Mouse (Mus musculus): ENCODE data around the gene Chst11.

Chst11 gene

GRCm38 (mm10) chr10:83168303-83169056, 183.2 kb downstream of the Chst11 start:
- no peak for DNase-seq (ENCODE audit: low read depth, low spot score)

DNA sequence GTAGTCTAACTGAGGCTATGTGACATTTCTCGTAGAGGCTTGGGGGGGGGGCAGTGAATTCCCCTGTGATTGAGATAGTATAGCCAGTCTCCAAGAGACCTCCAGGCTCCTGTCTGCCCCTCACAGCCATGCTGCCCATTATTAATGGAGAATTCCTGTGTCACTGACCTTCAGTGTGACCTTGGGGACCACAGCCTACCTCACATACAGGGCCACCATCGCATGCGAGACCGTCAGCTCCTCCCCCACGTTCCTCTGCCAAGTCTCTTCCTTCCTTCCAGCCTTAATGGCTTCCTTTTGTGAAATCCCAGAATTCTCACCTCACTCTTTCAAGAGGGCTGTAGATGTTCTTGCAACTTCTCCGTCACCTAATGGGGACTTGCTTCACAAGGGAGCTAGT, 184.3 kb downstream of the Chst11 start:
- DNase-seq (ENCODE audit: low read depth, low spot score), result no peak

DNA sequence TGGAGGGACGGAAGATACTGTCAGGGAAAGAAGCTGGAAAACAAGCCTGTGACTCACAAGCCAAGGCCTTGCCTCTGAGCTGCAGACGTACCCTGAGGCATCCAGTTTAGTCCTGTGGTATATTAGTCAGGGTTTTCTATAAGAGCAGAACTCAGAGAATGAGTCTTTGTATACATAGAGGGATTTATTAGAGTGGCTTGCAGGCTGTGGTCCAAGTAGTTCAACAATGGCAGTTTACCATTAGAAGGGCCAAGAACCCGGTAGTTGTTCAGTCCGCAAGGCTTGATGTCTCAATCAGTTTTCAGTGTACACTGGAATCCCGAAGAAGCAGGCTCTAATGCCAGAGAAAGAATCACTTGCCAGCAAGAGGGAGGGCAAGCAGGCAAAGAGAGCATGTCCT, 192.9 kb downstream of the Chst11 start:
- DNase-seq (ENCODE audit: low read depth, low spot score), result no peak

GRCm38 (mm10) chr10:83178661-83179060, 193.4 kb downstream of the Chst11 start:
- no peak for DNase-seq (ENCODE audit: low read depth, low spot score)

DNA sequence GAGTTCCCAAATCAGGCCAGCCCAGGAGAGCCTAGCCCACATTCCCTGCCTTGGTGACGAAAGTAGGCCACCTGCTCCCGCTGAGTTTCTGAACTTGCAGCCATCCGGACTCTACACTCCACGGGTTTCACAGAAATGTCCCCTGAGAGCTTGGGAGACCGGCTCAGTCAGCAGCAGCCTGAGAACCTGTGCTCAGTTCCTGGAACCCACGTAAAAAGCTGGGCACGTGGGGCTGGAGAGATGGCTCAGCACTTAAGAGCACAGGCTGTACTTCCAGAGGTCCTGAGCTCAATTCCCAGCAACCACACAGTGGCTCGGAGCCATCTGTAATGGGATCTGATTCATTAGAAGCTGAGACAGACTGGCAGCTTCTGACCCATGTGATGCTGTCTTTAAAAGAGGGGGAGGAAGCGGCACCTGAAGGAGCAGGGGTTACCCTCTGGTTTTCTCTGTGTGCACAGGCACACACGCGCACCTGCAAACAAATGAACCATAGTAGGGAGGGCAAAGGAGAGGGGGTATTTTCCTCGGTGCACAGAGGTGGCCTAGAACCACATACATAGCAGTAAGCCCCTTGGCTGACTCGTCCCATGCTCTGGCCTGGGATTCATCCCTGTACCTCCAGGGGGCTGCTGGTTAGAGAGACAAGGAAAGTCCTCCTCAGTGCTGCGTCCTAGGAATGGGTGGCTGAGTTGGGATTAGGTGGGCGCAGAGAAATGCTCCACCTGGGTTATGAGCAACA, 196.7 kb downstream of the Chst11 start:
- DNase-seq (ENCODE audit: low read depth, low spot score), result peak; percentile 18

DNA sequence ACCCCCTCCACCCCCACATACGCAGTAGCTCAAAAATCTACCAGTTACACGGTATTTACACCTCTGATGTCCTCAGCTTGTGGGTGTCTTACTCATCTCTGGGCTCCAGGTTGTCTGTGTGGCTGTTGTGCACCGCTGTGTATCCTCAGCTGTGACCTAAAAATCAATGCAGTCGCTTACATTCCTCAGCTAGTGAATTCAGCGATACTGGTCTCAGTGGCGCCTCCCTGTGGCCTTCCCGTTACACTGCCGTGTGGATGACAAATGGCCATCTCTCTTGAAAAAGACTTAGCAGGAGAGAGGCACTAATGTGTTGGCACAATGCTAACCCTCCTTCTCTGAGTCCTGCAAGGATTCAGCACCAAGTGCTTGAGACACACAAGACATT, 197.3 kb downstream of the Chst11 start:
- peak; percentile 71 for DNase-seq (ENCODE audit: low read depth, low spot score)

- no peak for DNase-seq (ENCODE audit: low read depth, low spot score)
These were observed 198.6 kb downstream of the Chst11 start for GRCm38 (mm10) chr10:83183634-83184479.

- no peak for DNase-seq (ENCODE audit: low read depth, low spot score)
These were observed 199.3 kb downstream of the Chst11 start for GRCm38 (mm10) chr10:83184480-83185069.

GRCm38 (mm10) chr10:83185121-83185520, 199.8 kb downstream of the Chst11 start:
- no peak for DNase-seq (ENCODE audit: low read depth, low spot score)

- no peak for DNase-seq (ENCODE audit: low read depth, low spot score)
These were observed 200.9 kb downstream of the Chst11 start for GRCm38 (mm10) chr10:83186167-83186566.

DNA sequence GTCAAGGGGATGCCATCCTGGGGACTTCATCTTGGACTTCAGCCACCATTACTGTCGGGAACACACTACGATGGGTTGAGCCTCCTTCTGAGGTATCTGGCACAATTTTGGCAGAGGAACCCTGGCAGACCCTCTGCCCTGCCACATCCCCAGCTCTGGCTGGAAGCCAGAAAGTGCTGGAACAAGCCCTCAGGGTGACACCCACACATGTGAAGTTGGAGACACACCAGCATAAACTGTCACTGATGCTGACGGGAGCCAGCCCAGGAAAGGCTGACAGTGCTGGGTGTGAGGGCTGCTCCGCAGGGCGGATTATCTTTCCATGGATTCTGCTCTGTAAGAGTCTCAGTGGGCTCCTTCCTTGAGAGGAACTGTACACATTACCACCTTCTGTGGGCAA, 201.7 kb downstream of the Chst11 start:
- DNase-seq (ENCODE audit: low read depth, low spot score), result no peak

- no peak for DNase-seq (ENCODE audit: low read depth, low spot score)
These were observed 203.8 kb downstream of the Chst11 start for GRCm38 (mm10) chr10:83189071-83189470.

- no peak for DNase-seq (ENCODE audit: low read depth, low spot score)
These were observed 206.2 kb downstream of the Chst11 start for GRCm38 (mm10) chr10:83191476-83191875.

DNA sequence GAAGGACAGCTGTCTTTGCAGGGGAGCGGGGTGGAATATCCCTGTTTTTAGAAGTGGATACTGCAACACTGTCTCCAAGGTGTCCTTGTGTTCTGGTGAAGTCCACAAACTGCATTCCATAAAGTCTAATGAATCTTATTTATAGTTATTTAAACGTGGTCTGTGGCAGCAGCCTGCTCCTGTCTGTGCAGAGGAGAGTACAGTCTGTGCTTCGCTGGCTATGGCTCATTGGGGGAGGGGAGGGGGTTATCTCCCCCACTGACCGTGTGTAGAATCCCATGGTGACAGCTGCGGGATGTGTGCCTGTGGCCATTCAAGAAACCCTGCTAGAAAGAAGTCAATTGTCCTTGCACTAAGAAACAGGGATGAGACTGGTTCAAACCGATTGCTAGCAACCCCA, 206.7 kb downstream of the Chst11 start:
- no peak for DNase-seq (ENCODE audit: low read depth, low spot score)

DNA sequence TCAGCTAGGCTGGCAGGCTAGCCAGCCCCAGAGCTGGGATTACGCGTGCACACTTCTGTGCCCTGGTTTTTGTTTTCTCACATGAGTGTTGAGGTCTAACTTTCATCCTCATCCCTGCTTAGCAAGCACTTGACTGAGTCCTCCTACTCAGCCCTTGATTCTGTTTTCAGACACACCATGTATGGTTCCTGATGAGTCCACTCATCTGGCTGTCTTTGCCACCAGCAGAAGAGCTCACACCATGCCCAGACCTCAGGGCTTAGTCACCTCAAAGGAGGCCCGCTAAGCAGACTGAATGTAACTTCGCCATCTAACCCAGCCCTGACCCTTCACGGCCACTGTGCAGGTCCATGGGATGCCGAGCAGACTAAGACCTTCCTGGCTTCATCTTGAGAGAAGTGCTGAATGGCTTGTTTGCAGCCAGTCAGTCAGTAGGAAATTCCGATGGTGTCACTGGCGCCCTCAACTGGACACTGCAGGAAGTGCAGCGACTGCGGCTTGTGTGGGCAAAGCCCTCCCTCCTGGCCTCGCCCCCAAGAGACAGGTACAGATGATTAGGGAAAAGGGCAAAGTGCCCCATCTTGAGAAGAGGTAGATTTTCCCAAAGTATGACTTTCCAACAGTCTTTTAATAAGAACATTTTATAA, 212.5 kb downstream of the Chst11 start:
- DNase-seq (ENCODE audit: low read depth, low spot score), result peak; percentile 75

GRCm38 (mm10) chr10:83198692-83199091, 213.4 kb downstream of the Chst11 start:
- no peak for DNase-seq (ENCODE audit: low read depth, low spot score)

DNA sequence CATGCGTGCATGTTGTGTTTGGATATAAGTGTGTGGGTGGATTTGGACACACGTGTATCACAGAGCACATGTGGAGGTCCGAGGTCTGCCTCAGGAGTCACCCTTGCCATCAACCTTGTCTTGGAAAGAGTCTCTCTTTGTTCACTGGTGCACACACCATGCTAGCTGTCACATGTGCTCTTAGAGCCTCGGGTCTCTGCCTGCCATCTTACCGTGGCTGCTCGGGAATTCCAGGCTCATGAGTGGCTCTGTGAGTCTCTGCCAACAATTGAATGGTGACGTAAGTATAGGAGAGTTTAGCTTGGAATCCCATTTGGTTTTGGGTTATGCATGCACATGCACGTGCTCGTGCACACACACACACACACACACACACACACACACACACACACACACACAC, 214.0 kb downstream of the Chst11 start:
- DNase-seq (ENCODE audit: low read depth, low spot score), result no peak

DNA sequence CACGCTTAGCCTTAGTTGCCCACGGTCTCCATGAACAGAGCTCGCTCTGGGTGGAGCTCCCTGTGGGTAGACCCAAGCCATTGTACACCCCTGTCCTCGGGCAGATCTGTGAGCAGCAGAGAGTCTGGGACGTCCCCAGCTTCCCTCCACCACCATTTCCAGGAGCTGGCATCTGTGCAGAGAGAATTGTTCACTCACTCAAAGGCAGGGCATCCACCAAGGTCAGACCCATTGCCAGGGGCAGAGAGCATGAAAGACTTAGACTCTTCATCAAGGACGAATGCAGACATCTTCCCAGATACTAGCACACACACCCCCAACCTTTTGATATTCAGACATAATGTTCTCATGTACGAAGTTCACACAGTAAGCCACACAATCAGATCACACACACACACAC, 216.2 kb downstream of the Chst11 start:
- DNase-seq (ENCODE audit: low read depth, low spot score), result no peak

DNA sequence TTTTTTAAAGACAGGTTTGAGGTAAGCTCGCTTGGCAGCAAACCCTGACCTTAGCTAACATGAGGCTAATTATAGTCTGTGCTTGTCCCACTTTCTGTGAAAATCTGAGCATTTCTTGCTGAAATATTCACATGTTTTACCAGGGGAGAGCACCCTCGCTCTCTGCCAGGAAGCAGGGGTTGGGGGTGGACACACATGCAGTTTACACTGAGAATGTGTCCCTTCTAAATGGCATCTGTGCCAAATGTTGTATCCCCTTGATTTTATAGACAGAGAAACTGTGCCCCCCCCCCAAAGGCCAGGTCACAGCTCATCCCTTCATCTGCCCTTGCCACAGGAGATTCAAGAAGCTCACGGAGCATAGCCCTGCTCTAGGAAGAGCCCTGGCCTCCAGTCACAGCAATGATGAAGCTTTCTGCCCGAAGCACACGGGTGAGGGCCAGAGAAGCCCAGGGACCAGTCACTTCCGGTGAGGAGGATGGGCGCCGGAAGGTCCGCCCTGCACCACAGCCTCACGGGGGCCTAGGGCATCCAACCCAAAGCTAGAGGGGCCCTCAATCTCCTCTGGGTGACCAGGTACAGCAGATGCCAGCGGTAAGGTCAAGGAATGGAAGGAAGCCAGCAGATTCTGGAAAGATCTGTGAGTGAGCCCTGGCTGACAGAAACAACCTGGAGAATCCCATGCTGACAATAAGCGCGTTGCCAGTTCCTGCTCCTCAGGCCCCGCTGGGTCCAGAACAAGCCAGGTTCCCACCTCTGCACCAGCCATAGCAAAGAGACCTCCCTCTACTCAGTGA, 217.8 kb downstream of the Chst11 start:
- no peak for DNase-seq (ENCODE audit: low read depth, low spot score)

DNA sequence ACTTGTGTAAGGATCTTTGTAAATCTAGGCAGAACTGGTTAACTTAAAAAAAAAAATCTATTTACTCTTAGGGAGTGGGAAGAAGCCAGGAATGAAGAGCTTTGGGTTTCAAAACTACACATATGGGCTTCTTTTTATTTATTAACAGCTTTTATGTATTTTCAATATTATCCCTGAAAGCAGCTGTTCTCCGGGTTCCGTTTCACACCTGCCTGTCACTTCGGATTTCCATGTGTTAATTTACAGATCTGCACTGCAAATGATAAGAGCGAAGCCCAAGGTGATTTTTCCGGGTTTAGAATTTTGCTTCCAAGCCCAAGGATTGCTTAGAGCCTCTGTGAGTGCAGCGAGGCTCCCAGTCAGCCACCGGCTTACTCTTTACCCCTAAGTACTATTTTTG, 223.1 kb downstream of the Chst11 start:
- no peak for DNase-seq (ENCODE audit: low read depth, low spot score)

DNA sequence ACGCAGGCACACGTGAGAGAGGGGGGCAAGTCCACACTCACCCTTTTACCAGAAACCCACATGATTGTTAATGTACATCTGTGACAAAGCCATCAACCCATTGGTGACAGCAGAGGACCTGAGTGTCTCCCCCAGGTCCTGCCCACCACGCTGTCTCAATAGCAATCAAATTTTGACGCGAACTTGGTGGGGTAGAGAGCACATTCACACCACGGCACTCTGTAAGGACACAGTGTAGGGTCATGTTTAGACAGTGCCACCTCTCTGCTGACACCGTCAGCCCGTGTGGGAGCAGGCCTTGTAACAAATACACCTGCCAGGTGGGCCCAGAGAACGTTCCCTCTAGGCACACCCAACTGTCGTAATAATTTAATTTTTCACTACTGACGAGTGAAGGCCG, 224.1 kb downstream of the Chst11 start:
- DNase-seq (ENCODE audit: low read depth, low spot score), result no peak
